Comparison of ENCODE assay signal across 8 mouse cellular contexts in the genomic region with DNA sequence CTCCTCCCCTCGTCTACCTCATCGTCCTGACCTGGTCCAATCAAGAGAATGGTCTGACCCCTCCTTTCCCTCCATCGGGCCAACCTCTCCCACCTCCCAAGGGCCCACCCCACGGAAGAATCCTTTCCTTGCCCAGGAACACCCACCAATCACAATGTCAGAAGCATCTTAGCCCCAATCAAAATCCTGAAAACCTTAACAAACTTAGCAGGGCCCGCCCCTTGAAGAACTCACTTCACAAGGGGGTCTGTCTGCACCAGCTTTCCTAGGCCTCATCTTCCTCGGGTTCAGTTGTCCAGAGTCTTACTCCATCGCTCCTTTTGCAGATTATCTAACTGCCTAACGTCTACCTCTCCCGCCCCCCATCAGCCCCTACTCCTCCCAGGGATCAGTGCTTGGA. TPM values are rescaled to one million over a fixed set of nuclear protein-coding genes. Genes with fewer than 3 reads are reported as not detected.
A peak's percentile ranks its signal among the peaks of the same experiment; 100 is the strongest.
DNase-seq lines count a peak whose midpoint lies in the region; ATAC-seq lines count a peak whose summit lies in the region.

No protein-coding gene starts in this region.

- intact Hi-C loops in left cerebral cortex, postnatal 14 days (cut with DNase I) = no loop called here

- no peaks in the 10 kb centered on the region for H3K27me3 ChIP-seq in kidney, embryonic 15.5 days
- no peaks in the 10 kb centered on the region for H3K27me3 ChIP-seq in hindbrain, embryonic 13.5 days
- no peaks in the 10 kb centered on the region for H3K27me3 ChIP-seq in midbrain, embryonic 14.5 days (ENCODE audit: control insufficient read depth, insufficient read depth, low read length)

- H3K36me3 ChIP-seq in kidney, embryonic 15.5 days = peaks cover 46% of the 10 kb centered on the region
- H3K36me3 ChIP-seq in hindbrain, embryonic 13.5 days = peaks cover 41% of the 10 kb centered on the region
- peaks cover 44% of the 10 kb centered on the region for H3K36me3 ChIP-seq in midbrain, embryonic 14.5 days (ENCODE audit: control insufficient read depth, insufficient read depth, low read length)

- peak overlapping the region; percentile 93 for H3K27ac ChIP-seq in kidney, embryonic 15.5 days
- 0 out of 2 replicates have a peak overlapping the region, but pooled peaks have one; percentile 89 for H3K27ac ChIP-seq in hindbrain, embryonic 13.5 days
- H3K27ac ChIP-seq in midbrain, embryonic 14.5 days (replicated peaks; ENCODE audit: low read depth, low read length) = no peak overlapping the region; the same call in 1 of the 2 replicates

- peak overlapping the region; percentile 72 for H3K9ac ChIP-seq in kidney, embryonic 15.5 days
- H3K9ac ChIP-seq in hindbrain, embryonic 13.5 days = peak overlapping the region; percentile 88
- H3K9ac ChIP-seq in midbrain, embryonic 14.5 days (replicated peaks; ENCODE audit: low read length) = peak overlapping the region; percentile 76

- WGBS in kidney, embryonic 15.5 days = 21% methylated on average over 9 of the region's 9 CpGs
- 25% methylated on average over 9 of the region's 9 CpGs for WGBS in hindbrain, embryonic 13.5 days
- 16% methylated on average over 9 of the region's 9 CpGs for WGBS in midbrain, embryonic 14.5 days

- H3K4me1 ChIP-seq in kidney, embryonic 15.5 days = peaks cover 44% of the 10 kb centered on the region
- peaks cover 19% of the 10 kb centered on the region for H3K4me1 ChIP-seq in hindbrain, embryonic 13.5 days (replicated peaks)
- H3K4me1 ChIP-seq in midbrain, embryonic 14.5 days (ENCODE audit: control insufficient read depth, insufficient read depth, low read length) = peaks cover 15% of the 10 kb centered on the region

- H3K4me3 ChIP-seq in kidney, embryonic 15.5 days (replicated peaks) = peak overlapping the region; percentile 77
- peak overlapping the region; percentile 80 for H3K4me3 ChIP-seq in hindbrain, embryonic 13.5 days
- peak overlapping the region; percentile 72 for H3K4me3 ChIP-seq in midbrain, embryonic 14.5 days (replicated peaks; ENCODE audit: low read depth, low read length)

- no peak for DNase-seq in kidney, adult 8-10 months
- peak; percentile 58 for DNase-seq in embryo, embryonic 10 days (ENCODE audit: low spot score)
- DNase-seq in midbrain, embryonic 14.5 days = no peak
- DNase-seq in layer of hippocampus, postnatal 25 days (ENCODE audit: extremely low spot score in 1 of 2, low spot score in 1 of 2) = no peak
- no peak for DNase-seq in left cerebral cortex, postnatal 14 days (ENCODE audit: low spot score in 2 of 2)
- DNase-seq in thymus, postnatal 36 days = no peak

- H3K4me2 ChIP-seq in kidney, embryonic 15.5 days = peak overlapping the region; percentile 84
- H3K4me2 ChIP-seq in hindbrain, embryonic 13.5 days = peak overlapping the region; percentile 88
- peak overlapping the region; percentile 59 for H3K4me2 ChIP-seq in midbrain, embryonic 14.5 days (ENCODE audit: low read length)

- no peaks in the 10 kb centered on the region for H3K9me3 ChIP-seq in kidney, embryonic 15.5 days (replicated peaks)
- no peaks in the 10 kb centered on the region for H3K9me3 ChIP-seq in hindbrain, embryonic 13.5 days
- no peaks in the 10 kb centered on the region for H3K9me3 ChIP-seq in midbrain, embryonic 14.5 days (ENCODE audit: control insufficient read depth, low read length)

- ATAC-seq in kidney, embryonic 15.5 days (replicated peaks; ENCODE audit: low FRiP score) = peak; percentile 23; the same call in 1 of the 2 replicates
- 0 out of 2 replicates have a peak, but pooled peaks have one; percentile 0 for ATAC-seq in hindbrain, embryonic 13.5 days (ENCODE audit: low FRiP score)
- no peak for ATAC-seq in midbrain, embryonic 14.5 days (ENCODE audit: low FRiP score, low TSS enrichment)

RNA-seq across cellular contexts. Expression of gene Capns1, which starts 5.6 kb away (rescaled TPM):
- 90.8 and 98.8 TPM in 2 replicates for polyA plus RNA-seq in kidney, embryonic 15.5 days (2015; fragmentation: Nextera tagmentation; extraction: Ambion mirVana)
- polyA plus RNA-seq in hindbrain, embryonic 13.5 days (2015; fragmentation: Nextera tagmentation; extraction: Ambion mirVana) = 68.1 and 78.1 TPM in 2 replicates
- polyA plus RNA-seq in midbrain, embryonic 14.5 days (2014; fragmentation: Nextera tagmentation; extraction: Ambion mirVana) = 53.0 and 70.5 TPM in 2 replicates
- 100 to 1,000 TPM; 206 to 218 TPM for total RNA-seq in layer of hippocampus, postnatal 25 days (2021)
- 100 to 1,000 TPM; 194 to 196 TPM for total RNA-seq in left cerebral cortex, postnatal 14 days (2021)

RNA-seq across cellular contexts. Expression of gene Cox7a1, which starts 9.1 kb away (rescaled TPM):
- polyA plus RNA-seq in kidney, embryonic 15.5 days (2015; fragmentation: Nextera tagmentation; extraction: Ambion mirVana) = 11.1 and 11.7 TPM in 2 replicates
- 4.5 and 8.0 TPM in 2 replicates for polyA plus RNA-seq in hindbrain, embryonic 13.5 days (2015; fragmentation: Nextera tagmentation; extraction: Ambion mirVana)
- 5.5 TPM in 2 replicates for polyA plus RNA-seq in midbrain, embryonic 14.5 days (2014; fragmentation: Nextera tagmentation; extraction: Ambion mirVana)
- 1 to 10 TPM; 2.8 to 5.0 TPM for total RNA-seq in layer of hippocampus, postnatal 25 days (2021)
- total RNA-seq in left cerebral cortex, postnatal 14 days (2021) = 1 to 10 TPM; 3.4 to 4.9 TPM

RNA-seq across cellular contexts. Expression of gene Zfp146, which starts 23.5 kb away (rescaled TPM):
- polyA plus RNA-seq in kidney, embryonic 15.5 days (2015; fragmentation: Nextera tagmentation; extraction: Ambion mirVana) = 17.8 and 20.2 TPM in 2 replicates
- 17.5 and 18.6 TPM in 2 replicates for polyA plus RNA-seq in hindbrain, embryonic 13.5 days (2015; fragmentation: Nextera tagmentation; extraction: Ambion mirVana)
- 18.5 and 19.7 TPM in 2 replicates for polyA plus RNA-seq in midbrain, embryonic 14.5 days (2014; fragmentation: Nextera tagmentation; extraction: Ambion mirVana)
- 10 to 100 TPM; 49.2 to 50.2 TPM for total RNA-seq in layer of hippocampus, postnatal 25 days (2021)
- total RNA-seq in left cerebral cortex, postnatal 14 days (2021) = 10 to 100 TPM; 45.7 to 47.1 TPM

RNA-seq across cellular contexts. Expression of gene Polr2i, which starts 38.7 kb away (rescaled TPM):
- 148 and 152 TPM in 2 replicates for polyA plus RNA-seq in kidney, embryonic 15.5 days (2015; fragmentation: Nextera tagmentation; extraction: Ambion mirVana)
- 174 and 175 TPM in 2 replicates for polyA plus RNA-seq in hindbrain, embryonic 13.5 days (2015; fragmentation: Nextera tagmentation; extraction: Ambion mirVana)
- 176 and 240 TPM in 2 replicates for polyA plus RNA-seq in midbrain, embryonic 14.5 days (2014; fragmentation: Nextera tagmentation; extraction: Ambion mirVana)
- 10 to 100 TPM; 60.0 to 64.5 TPM for total RNA-seq in layer of hippocampus, postnatal 25 days (2021)
- 10 to 100 TPM; 55.8 to 59.8 TPM for total RNA-seq in left cerebral cortex, postnatal 14 days (2021)

RNA-seq across cellular contexts. Expression of gene Tbcb, which starts 39.1 kb away (rescaled TPM):
- polyA plus RNA-seq in kidney, embryonic 15.5 days (2015; fragmentation: Nextera tagmentation; extraction: Ambion mirVana) = 174 and 190 TPM in 2 replicates
- polyA plus RNA-seq in hindbrain, embryonic 13.5 days (2015; fragmentation: Nextera tagmentation; extraction: Ambion mirVana) = 383 and 390 TPM in 2 replicates
- 337 and 360 TPM in 2 replicates for polyA plus RNA-seq in midbrain, embryonic 14.5 days (2014; fragmentation: Nextera tagmentation; extraction: Ambion mirVana)
- total RNA-seq in layer of hippocampus, postnatal 25 days (2021) = 100 to 1,000 TPM; 115 to 136 TPM
- 100 to 1,000 TPM; 149 to 153 TPM for total RNA-seq in left cerebral cortex, postnatal 14 days (2021)
